ENCODE assay signal across 9 mouse cellular contexts in genomic region chr7:16946441-16947348, GRCm38 (mm10). TPM values are rescaled to one million over a fixed set of nuclear protein-coding genes. Genes with fewer than 3 reads are reported as not detected.
DNase-seq lines count a peak whose midpoint lies in the region; ATAC-seq and TF ChIP-seq lines count a peak whose summit lies in the region.
"Had no signal": no experiment of that assay in that cellular context is flagged by ENCODE, and none has a peak within 500 bp of the region (broad histone marks: within the 10 kb centered on the region; RNA-seq: fewer than 3 reads in every experiment).

No protein-coding gene starts in this region.

- no peaks in the 10 kb centered on the region for H3K36me3 ChIP-seq in forebrain, embryonic 14.5 days (ENCODE audit: control insufficient read depth, insufficient read depth, low read length)
- H3K36me3 ChIP-seq in intestine, embryonic 16.5 days (ENCODE audit: control insufficient read depth, insufficient read depth, low read length): no peaks in the 10 kb centered on the region
- 0 out of 2 replicates have a peak, but pooled peaks cover 9% of the 10 kb centered on the region for H3K36me3 ChIP-seq in neural tube, embryonic 13.5 days

- TF ChIP-seq POLR2A in brain, embryonic 14.5 days (IDR thresholded peaks at IDR 0.05; ENCODE audit: borderline replicate concordance, extremely low read depth, insufficient read depth, insufficient read length, poor library complexity, severe bottlenecking): no peak

- H3K27me3 ChIP-seq in forebrain, embryonic 14.5 days (replicated peaks; ENCODE audit: control insufficient read depth, insufficient read depth, low read length): peaks cover 8% of the 10 kb centered on the region
- peaks cover 34% of the 10 kb centered on the region for H3K27me3 ChIP-seq in intestine, embryonic 16.5 days (replicated peaks; ENCODE audit: control insufficient read depth, insufficient read depth, low read length)
- H3K27me3 ChIP-seq in neural tube, embryonic 13.5 days: peaks cover 24% of the 10 kb centered on the region

- 2% methylated on average over 53 of the region's 53 CpGs for WGBS in forebrain, embryonic 14.5 days
- WGBS in intestine, embryonic 16.5 days: 8% methylated on average over 52 of the region's 53 CpGs
- WGBS in neural tube, embryonic 13.5 days: under 1% methylated on average over 53 of the region's 53 CpGs

- H3K4me1 ChIP-seq in forebrain, embryonic 14.5 days (ENCODE audit: control insufficient read depth, insufficient read depth, low read length): peaks cover 44% of the 10 kb centered on the region
- H3K4me1 ChIP-seq in intestine, embryonic 16.5 days (ENCODE audit: control insufficient read depth, insufficient read depth, low read length): peaks cover 50% of the 10 kb centered on the region
- H3K4me1 ChIP-seq in neural tube, embryonic 13.5 days (replicated peaks): peaks cover 85% of the 10 kb centered on the region

- peak overlapping the region; percentile 96 for H3K9ac ChIP-seq in forebrain, embryonic 14.5 days (ENCODE audit: low read length)
- H3K9ac ChIP-seq in intestine, embryonic 16.5 days (ENCODE audit: low read depth, low read length): peak overlapping the region; percentile 64
- H3K9ac ChIP-seq in neural tube, embryonic 13.5 days: peak overlapping the region; percentile 98

- no peak for TF ChIP-seq CTCF in brain, embryonic 14.5 days (IDR thresholded peaks at IDR 0.05; ENCODE audit: borderline replicate concordance, extremely low read depth, insufficient read depth, insufficient read length)

- peak overlapping the region; percentile 79 for H3K4me2 ChIP-seq in forebrain, embryonic 14.5 days (ENCODE audit: low read length)
- H3K4me2 ChIP-seq in intestine, embryonic 16.5 days (ENCODE audit: low read depth, low read length): peak overlapping the region; percentile 72
- H3K4me2 ChIP-seq in neural tube, embryonic 13.5 days: peak overlapping the region; percentile 82

- peak; percentile 26 for DNase-seq in kidney, postnatal 14 days
- DNase-seq in kidney, adult 9 months: no peak
- peak; percentile 55 for DNase-seq in brain, embryonic 14.5 days (ENCODE audit: low read depth)
- DNase-seq in forebrain, embryonic 14.5 days (ENCODE audit: low spot score): no peak
- DNase-seq in urinary bladder, postnatal 25 days (ENCODE audit: low spot score): no peak
- no peak for DNase-seq in spleen, adult 12 weeks (ENCODE audit: low spot score)

- H3K9me3 ChIP-seq in forebrain, embryonic 14.5 days (replicated peaks; ENCODE audit: control insufficient read depth, low read length): no peaks in the 10 kb centered on the region
- H3K9me3 ChIP-seq in intestine, embryonic 16.5 days (ENCODE audit: control insufficient read depth, low read length): no peaks in the 10 kb centered on the region
- no peaks in the 10 kb centered on the region for H3K9me3 ChIP-seq in neural tube, embryonic 13.5 days

- peak overlapping the region; percentile 78 for H3K27ac ChIP-seq in forebrain, embryonic 14.5 days (ENCODE audit: low read depth, low read length)
- H3K27ac ChIP-seq in intestine, embryonic 16.5 days (ENCODE audit: low read length): 0 out of 2 replicates have a peak overlapping the region, but pooled peaks have one; percentile 20
- peak overlapping the region; percentile 86 for H3K27ac ChIP-seq in neural tube, embryonic 13.5 days (replicated peaks)

- peak overlapping the region; percentile 71 for H3K4me3 ChIP-seq in forebrain, embryonic 14.5 days (ENCODE audit: low read depth, low read length)
- H3K4me3 ChIP-seq in intestine, embryonic 16.5 days (ENCODE audit: low read length): peak overlapping the region; percentile 44
- peak overlapping the region; percentile 88 for H3K4me3 ChIP-seq in neural tube, embryonic 13.5 days

- no peak for ATAC-seq in forebrain, embryonic 14.5 days
- no peak for ATAC-seq in intestine, embryonic 16.5 days
- ATAC-seq in neural tube, embryonic 13.5 days (ENCODE audit: low read depth): no peak

RNA-seq across cellular contexts. Expression of gene Pnmal2, which starts 2.2 kb away (rescaled TPM):
- polyA plus RNA-seq in brain, embryonic 14.5 days (2012; rRNA removed): 44.9 and 96.9 TPM in 2 replicates
- polyA plus RNA-seq in forebrain, embryonic 14.5 days (2014; fragmentation: Nextera tagmentation; extraction: Ambion mirVana): 48.1 and 63.2 TPM in 2 replicates
- polyA plus RNA-seq in intestine, embryonic 16.5 days (2015; fragmentation: Nextera tagmentation; extraction: Ambion mirVana): 4.9 and 5.4 TPM in 2 replicates
- polyA plus RNA-seq in neural tube, embryonic 13.5 days (2015; fragmentation: Nextera tagmentation; extraction: Ambion mirVana): 76.2 and 82.4 TPM in 2 replicates

RNA-seq across cellular contexts. Expression of gene Pnmal1, which starts 12.8 kb away (rescaled TPM):
- 28.0 and 34.5 TPM in 2 replicates for polyA plus RNA-seq in brain, embryonic 14.5 days (2012; rRNA removed)
- polyA plus RNA-seq in forebrain, embryonic 14.5 days (2014; fragmentation: Nextera tagmentation; extraction: Ambion mirVana): 55.5 and 61.9 TPM in 2 replicates
- 2.7 and 2.9 TPM in 2 replicates for polyA plus RNA-seq in intestine, embryonic 16.5 days (2015; fragmentation: Nextera tagmentation; extraction: Ambion mirVana)
- 37.6 and 39.7 TPM in 2 replicates for polyA plus RNA-seq in neural tube, embryonic 13.5 days (2015; fragmentation: Nextera tagmentation; extraction: Ambion mirVana)
- polyA plus RNA-seq: gonadal fat pad, adult 2 months had no signal

RNA-seq across cellular contexts. Expression of gene Calm3, which starts 22.8 kb away (rescaled TPM):
- 580 and 837 TPM in 2 replicates for polyA plus RNA-seq in brain, embryonic 14.5 days (2012; rRNA removed)
- 473 and 491 TPM in 2 replicates for polyA plus RNA-seq in forebrain, embryonic 14.5 days (2014; fragmentation: Nextera tagmentation; extraction: Ambion mirVana)
- 163 and 171 TPM in 2 replicates for polyA plus RNA-seq in intestine, embryonic 16.5 days (2015; fragmentation: Nextera tagmentation; extraction: Ambion mirVana)
- polyA plus RNA-seq in neural tube, embryonic 13.5 days (2015; fragmentation: Nextera tagmentation; extraction: Ambion mirVana): 275 and 297 TPM in 2 replicates

RNA-seq across cellular contexts. Expression of gene Gm42372, which starts 36.2 kb away (rescaled TPM):
- 5.2 and 19.6 TPM in 2 replicates for polyA plus RNA-seq in brain, embryonic 14.5 days (2012; rRNA removed)
- polyA plus RNA-seq in forebrain, embryonic 14.5 days (2014; fragmentation: Nextera tagmentation; extraction: Ambion mirVana): 3.8 and 3.9 TPM in 2 replicates
- polyA plus RNA-seq in intestine, embryonic 16.5 days (2015; fragmentation: Nextera tagmentation; extraction: Ambion mirVana): 0.23 and 0.32 TPM in 2 replicates
- 3.3 and 3.5 TPM in 2 replicates for polyA plus RNA-seq in neural tube, embryonic 13.5 days (2015; fragmentation: Nextera tagmentation; extraction: Ambion mirVana)
- polyA plus RNA-seq: gonadal fat pad, adult 2 months had no signal

RNA-seq across cellular contexts. Expression of gene Ptgir, which starts 40.4 kb away (rescaled TPM):
- polyA plus RNA-seq in brain, embryonic 14.5 days (2012; rRNA removed): 0.47 and 0.75 TPM in 2 replicates
- 0.12 and 0.22 TPM in 2 replicates for polyA plus RNA-seq in forebrain, embryonic 14.5 days (2014; fragmentation: Nextera tagmentation; extraction: Ambion mirVana)
- 2.5 and 3.2 TPM in 2 replicates for polyA plus RNA-seq in intestine, embryonic 16.5 days (2015; fragmentation: Nextera tagmentation; extraction: Ambion mirVana)
- polyA plus RNA-seq in neural tube, embryonic 13.5 days (2015; fragmentation: Nextera tagmentation; extraction: Ambion mirVana): 3.1 and 3.6 TPM in 2 replicates

Comparison
In these comparisons a context has a peak if more than half of its experiments do, and no peak if none do; other contexts are left out.
1. DNase-seq: peak in kidney, postnatal 14 days (single experiment) and brain, embryonic 14.5 days (single experiment); none in kidney, adult 9 months (single experiment), forebrain, embryonic 14.5 days (single experiment), urinary bladder, postnatal 25 days (single experiment) and spleen, adult 12 weeks (single experiment).
2. H3K27ac ChIP-seq: peak in every context shown above with its lines; median percentile 86 in neural tube, embryonic 13.5 days; 78 in forebrain, embryonic 14.5 days; 20 in intestine, embryonic 16.5 days.
3. Peak in every context shown above with its lines, with median percentiles within 50 percentile points of each other: H3K4me2 ChIP-seq, H3K4me3 ChIP-seq and H3K9ac ChIP-seq.